Mouse (Mus musculus) heart, adult 11 months (tissue): ENCODE data around the gene Ccdc167.
A peak's percentile ranks its signal among the peaks of the same experiment; 100 is the strongest.

ENCODE experiments used
- DNase-seq: peaks from one replicate; pipeline ENCODE4 v3.0.0; 2022

Gene Ccdc167

GRCm38 (mm10) chr17:29684275-29684674, 32.6 kb downstream of the Ccdc167 start:
- DNase-seq, result no peak

GRCm38 (mm10) chr17:29683127-29683526, 33.7 kb downstream of the Ccdc167 start:
- peak; percentile 95 for DNase-seq

GRCm38 (mm10) chr17:29682261-29682660, 34.6 kb downstream of the Ccdc167 start:
- no peak for DNase-seq

- no peak for DNase-seq
These were observed 35.2 kb downstream of the Ccdc167 start for GRCm38 (mm10) chr17:29681669-29682068.

- DNase-seq, result no peak
These were observed 35.9 kb downstream of the Ccdc167 start for GRCm38 (mm10) chr17:29680921-29681320.

GRCm38 (mm10) chr17:29680174-29680573, 36.7 kb downstream of the Ccdc167 start:
- no peak for DNase-seq

GRCm38 (mm10) chr17:29679038-29679767, 37.6 kb downstream of the Ccdc167 start:
- no peak for DNase-seq

- no peak for DNase-seq
These were observed 38.3 kb downstream of the Ccdc167 start for GRCm38 (mm10) chr17:29678526-29678925.

GRCm38 (mm10) chr17:29673325-29673724, 43.5 kb downstream of the Ccdc167 start:
- no peak for DNase-seq

GRCm38 (mm10) chr17:29671021-29671420, 45.8 kb downstream of the Ccdc167 start:
- DNase-seq, result no peak

GRCm38 (mm10) chr17:29669936-29670335, 46.9 kb downstream of the Ccdc167 start:
- no peak for DNase-seq

GRCm38 (mm10) chr17:29669030-29669429, 47.8 kb downstream of the Ccdc167 start:
- no peak for DNase-seq

- DNase-seq, result no peak
These were observed 48.5 kb downstream of the Ccdc167 start for GRCm38 (mm10) chr17:29668051-29668986.

GRCm38 (mm10) chr17:29662145-29662544, 54.7 kb downstream of the Ccdc167 start:
- DNase-seq, result no peak

- DNase-seq, result no peak
These were observed 56.0 kb downstream of the Ccdc167 start for GRCm38 (mm10) chr17:29660762-29661391.

- peak; percentile 100 for DNase-seq
These were observed 56.6 kb downstream of the Ccdc167 start, which contains the start of gene Cmtr1 for GRCm38 (mm10) chr17:29660076-29660761. Gene Cmtr1 (plus strand): TSS chr17:29660595.

GRCm38 (mm10) chr17:29658249-29658648, 58.6 kb downstream of the Ccdc167 start:
- no peak for DNase-seq

- DNase-seq, result no peak
These were observed 74.6 kb downstream of the Ccdc167 start for GRCm38 (mm10) chr17:29642219-29642618.

- DNase-seq, result no peak
These were observed 75.9 kb downstream of the Ccdc167 start for GRCm38 (mm10) chr17:29640971-29641370.

- peak; percentile 93 for DNase-seq
These were observed 78.9 kb downstream of the Ccdc167 start for GRCm38 (mm10) chr17:29637895-29638294.

GRCm38 (mm10) chr17:29637377-29637776, 79.5 kb downstream of the Ccdc167 start:
- DNase-seq, result peak; percentile 91
